Mouse (Mus musculus) c-Kit-positive CD71-positive TER-119-positive erythroid progenitor cells, embryonic 14.5 days (primary cell): ENCODE results near the gene Ttll1.

Experiments used
- DNase-seq: peaks from one replicate; pipeline ENCODE4 v3.0.0-alpha.2; 2013; ENCODE audit warnings: low spot score

Ttll1 gene

DNA sequence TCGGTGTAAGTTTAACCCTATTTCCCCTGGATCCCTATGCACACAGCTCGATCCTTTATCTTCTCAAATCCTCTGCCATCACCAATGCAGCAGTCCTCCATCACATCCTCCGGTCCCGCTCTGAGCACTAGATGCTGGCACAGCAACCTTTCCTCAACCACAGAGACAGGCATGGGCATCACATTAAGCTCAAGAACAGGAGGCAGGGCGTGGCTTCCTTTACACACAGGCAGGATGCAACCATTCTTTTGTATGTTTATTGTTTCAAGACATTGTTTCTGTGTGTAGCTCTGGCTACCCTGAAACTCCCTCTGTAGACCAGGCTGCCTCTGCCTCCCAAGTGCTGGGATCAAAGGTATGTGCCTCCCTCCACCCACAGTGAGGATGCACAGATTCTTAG is 55.1 kb downstream of the Ttll1 start:
- DNase-seq, result no peak

GRCm38 (mm10) chr15:83455034-83455433 is 55.7 kb downstream of the Ttll1 start:
- DNase-seq, result no peak

DNA sequence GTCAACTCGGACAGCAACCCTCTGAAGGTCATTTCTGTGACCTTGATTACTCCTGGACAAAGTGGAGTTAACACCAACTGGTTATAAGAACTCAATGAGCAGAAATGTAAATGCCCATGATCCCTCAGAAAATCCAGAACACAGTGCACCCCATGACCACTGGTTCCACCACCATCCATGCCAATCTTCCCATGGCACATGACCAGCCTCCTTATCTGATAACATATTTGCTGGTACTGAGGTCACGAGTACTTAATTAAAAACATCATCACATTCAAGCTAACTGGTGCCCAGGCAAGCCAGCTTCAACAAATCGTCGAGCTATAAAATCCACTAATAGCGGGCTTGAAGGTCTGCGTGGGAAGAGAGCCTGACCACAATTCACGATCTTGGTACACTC is 56.3 kb downstream of the Ttll1 start:
- no peak for DNase-seq

- no peak for DNase-seq
Measured at GRCm38 (mm10) chr15:83453879-83454278, 56.8 kb downstream of the Ttll1 start.

DNA sequence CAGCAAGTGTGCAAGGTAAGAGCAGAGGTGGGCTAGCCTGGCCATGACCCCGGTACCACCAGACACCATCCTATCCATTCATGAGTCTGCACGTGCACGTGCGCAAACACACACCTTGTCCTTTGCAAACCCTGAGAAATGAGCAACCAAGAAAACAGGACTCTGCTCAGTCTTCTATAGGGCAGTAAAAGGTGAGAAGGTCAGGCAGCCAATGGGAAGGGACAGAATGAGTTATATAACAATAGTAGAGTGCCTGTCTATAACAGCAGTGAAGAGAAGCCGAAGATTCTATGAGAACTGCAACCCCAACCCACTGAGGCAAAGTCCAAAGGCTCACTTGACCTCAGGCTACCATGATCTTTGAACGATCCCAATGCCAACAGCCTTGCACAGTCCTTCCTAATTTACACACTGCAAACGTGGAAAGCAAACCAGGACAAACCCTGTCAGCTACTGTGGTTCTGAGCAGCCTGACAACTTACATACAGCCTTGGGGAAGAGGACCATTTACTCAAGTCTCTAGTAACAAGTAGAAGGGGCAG is 58.4 kb downstream of the Ttll1 start:
- DNase-seq, result no peak

GRCm38 (mm10) chr15:83451621-83452210 is 59.0 kb downstream of the Ttll1 start:
- DNase-seq, result no peak

GRCm38 (mm10) chr15:83450007-83450406 is 60.7 kb downstream of the Ttll1 start:
- DNase-seq, result no peak

GRCm38 (mm10) chr15:83448646-83449045 is 62.0 kb downstream of the Ttll1 start:
- no peak for DNase-seq

- no peak for DNase-seq
Measured at GRCm38 (mm10) chr15:83447791-83448544, 62.7 kb downstream of the Ttll1 start.

GRCm38 (mm10) chr15:83445908-83446307 is 64.8 kb downstream of the Ttll1 start:
- no peak for DNase-seq

DNA sequence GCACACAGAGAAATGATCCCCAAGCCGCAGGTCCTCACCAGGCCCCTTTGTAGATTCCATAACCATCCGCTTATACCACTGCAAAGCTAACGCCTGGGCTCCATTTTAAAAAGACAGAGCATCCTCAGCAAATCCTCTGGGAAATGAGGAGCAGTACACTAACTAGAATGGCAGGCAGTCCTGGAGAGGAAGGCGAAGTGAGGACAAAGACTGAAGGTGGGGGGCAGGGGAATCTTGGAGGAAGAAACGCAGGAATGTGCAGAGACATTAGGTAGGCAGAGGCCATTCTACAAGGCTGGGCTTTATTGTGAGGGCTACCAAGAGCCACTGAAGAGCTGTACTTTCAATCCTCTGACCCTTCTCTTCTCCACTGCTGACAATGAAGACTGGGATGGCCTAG is 65.3 kb downstream of the Ttll1 start:
- DNase-seq, result no peak

DNA sequence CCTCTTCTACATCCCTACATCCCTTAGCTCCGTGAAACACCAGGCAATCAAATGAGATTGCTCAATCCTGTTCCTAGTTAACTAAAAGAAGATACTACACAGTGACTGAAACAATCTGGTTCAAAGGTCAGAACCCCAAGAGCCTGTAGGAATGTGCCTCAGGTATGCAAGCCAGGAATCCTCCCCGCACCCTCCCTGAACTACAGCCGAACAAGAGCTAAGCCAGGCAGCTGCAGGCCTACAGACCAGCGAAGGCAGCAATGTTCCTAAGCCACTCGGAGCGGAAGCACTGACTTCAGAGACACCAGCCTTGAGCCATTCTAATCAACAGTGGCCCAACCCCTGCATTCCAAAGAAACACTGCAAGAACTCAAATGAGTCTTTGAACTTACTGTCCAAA is 66.3 kb downstream of the Ttll1 start:
- no peak for DNase-seq

GRCm38 (mm10) chr15:83442495-83443037 is 68.1 kb downstream of the Ttll1 start:
- DNase-seq, result no peak

DNA sequence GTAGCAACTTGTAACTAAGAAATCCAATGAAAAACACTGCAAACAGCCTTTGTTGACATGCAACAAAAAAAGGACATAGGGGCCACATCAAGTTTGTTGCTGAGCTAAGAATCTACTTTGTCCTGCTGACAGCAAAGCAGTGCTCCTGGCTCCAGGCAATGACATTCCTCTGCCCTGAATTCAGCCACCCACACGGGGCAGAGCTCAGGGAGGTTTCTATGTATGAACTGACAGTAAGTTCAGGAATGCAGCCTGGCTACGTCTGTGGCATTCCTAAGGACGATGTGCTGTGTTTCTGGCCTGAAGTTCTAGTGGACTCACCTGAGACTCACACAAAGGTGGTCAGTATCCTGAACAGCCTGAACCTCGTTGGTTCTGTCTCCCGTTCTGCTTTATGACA is 70.0 kb downstream of the Ttll1 start:
- no peak for DNase-seq

- DNase-seq, result no peak
Measured at GRCm38 (mm10) chr15:83436541-83436940, 74.2 kb downstream of the Ttll1 start.

DNA sequence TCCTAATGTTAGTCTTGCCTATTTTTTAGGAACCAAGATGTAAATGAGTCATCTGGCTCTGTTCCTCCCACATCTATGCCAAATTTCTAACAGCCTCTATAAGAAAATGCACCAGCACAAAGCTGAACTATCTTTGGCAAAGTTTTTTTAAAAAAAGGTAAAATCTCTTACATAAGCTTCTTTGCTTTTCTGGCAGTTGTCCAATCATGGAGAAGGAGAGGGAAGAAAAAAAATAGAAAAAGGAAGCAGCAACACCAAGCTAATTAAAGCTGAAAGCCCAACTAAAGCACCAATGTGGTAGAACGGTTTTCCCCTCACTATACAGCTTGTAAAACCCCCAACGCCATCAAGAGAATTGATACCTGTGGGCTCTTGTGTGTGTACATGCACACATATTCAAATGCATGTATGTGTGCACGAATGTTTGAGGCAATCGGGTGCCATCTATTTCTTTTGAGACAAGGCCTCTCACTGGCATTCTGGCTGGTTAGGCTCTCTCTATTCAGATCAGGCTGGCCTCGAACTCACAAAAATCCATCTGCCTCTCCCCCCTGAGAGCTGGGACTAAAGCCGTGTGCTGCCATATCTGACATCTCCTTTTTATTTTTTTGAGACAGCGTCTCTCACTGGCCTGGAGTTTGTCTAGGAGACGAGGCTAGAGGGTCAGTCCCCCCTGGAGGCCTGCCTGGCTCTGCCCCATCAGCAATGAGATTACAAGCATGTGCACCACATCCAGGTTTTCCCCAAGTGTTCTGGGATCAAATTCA is 75.2 kb downstream of the Ttll1 start:
- DNase-seq, result no peak

DNA sequence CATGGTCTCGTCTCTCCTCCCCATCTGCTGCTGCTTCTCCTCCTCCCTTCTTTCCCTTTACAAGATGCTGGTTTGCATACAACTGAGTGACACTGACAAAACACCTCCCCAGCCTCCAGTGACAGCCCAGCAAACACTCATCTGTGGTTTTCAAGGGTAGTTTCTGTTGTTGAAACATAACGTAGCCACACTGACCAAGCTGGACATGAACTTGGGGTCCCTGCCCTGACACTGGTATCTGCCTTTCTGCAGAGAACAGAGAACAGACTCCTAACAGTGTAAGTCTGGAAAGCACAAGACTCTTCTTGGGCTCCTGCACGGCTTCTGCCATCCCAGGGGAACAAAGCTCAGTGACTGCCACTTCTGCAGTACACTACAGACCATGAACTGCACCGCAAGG is 76.0 kb downstream of the Ttll1 start:
- no peak for DNase-seq
